Mouse (Mus musculus): ENCODE measurements at regions not wholly inside any gene's neighbourhood (a gene's known extent, or its start where the extent isn't known, plus 50 kb on each side); places are given as distances from the start of the nearest gene placed in this dataset.

DNA sequence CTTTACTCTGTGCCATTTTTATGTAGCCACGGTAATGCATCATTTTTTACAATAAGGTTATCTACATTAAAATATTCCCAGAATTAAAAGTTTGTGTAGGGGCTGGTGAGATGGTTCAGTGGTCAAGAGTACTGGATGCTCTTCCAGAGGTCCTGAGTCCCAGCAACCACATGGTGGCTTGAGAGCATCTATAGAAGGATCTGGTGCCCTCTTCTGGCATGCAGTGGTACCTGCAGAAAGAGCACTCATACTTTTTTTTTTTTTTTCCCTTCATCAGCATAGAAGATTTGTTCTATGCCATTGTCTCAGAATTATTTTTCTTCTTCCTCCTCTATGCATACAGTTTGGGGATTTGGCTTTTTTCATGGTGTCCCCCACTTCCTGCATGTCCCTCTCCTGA lies 84.9 kb upstream of the Prkcq start:
- ATAC-seq (replicated peaks; ENCODE audit: low read depth, poor library complexity, severe bottlenecking): peak; percentile 87

DNA sequence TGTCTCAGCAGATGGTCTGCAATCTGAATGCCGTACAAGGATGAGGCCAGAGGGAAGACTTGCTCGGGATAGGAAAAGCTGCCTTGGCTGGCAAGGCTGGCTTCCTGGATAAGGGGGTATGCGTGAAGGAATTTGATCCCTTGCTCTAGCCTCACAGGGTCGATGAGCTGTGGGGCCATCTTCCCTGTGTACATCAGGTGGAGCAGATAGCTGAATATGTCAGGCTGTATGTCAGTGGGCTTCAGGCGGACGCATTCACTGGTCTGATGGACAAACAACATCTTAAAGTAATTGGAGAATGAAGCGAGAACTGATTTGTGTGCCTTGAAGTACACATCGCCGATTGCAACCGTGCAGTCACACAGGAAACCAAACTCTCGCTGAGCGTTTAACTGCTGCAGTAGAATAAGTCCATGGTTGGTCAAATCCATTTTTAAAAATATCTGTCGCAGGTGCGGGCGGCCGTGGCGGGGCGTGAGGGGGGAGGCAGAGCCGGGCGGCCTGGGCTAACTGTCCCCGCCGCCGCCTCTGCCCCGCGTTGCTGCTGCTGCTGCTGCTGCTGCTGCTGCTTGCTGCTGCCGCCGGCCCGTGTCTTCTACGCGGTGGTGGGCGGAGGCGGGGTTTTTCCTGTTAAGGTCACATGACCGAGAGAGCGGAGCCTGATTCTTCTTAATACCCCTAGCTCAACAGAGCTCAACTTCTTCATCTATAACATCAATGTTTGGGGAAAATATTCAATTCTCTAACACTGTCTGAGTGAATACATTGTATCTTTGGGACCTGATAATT lies 71.9 kb upstream of the Prkcq start:
- ATAC-seq (replicated peaks; ENCODE audit: low read depth, poor library complexity, severe bottlenecking): peak; percentile 65

DNA sequence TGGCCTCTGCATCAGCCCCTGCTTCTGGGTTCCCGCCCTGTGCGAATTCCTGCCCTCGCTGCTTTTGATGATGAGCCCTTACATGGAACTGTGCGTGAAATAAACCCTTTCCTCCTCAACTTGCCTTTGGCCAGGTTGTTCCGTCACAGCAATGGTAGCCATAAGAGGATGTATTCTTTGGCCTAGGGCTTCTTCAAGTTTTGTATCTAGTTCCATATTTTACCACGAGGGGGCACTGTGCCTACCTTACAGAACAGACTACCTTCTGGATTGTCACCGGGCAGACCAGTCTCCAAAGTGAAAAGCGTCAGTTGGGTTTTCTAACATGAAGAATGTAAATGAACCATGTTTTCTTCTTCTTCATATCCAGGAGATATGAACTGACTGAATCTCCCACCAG lies 58.7 kb upstream of the Prkcq start:
- ATAC-seq (replicated peaks; ENCODE audit: low read depth, poor library complexity, severe bottlenecking): peak; percentile 86

DNA sequence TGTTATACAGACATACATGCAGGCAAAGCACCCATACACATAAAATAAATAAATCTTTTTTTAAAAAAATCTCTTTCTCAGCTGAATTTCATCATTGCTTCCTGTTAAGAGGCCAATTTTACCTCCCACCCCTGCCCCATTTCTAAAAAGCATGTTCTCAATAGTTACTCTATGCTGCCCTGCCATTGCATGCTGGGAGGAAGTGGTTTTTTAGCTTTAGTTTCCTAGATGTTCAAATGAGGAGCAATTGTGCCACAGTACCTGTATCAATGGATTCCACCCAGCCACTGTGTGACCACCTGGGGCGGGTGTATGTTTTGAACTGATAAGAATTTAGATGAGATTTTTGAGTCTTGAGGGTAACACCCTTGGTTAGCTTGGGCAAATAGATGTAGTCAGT lies 53.3 kb upstream of the Prkcq start:
- ATAC-seq (replicated peaks; ENCODE audit: low read depth, poor library complexity, severe bottlenecking): peak; percentile 50; the same call in 1 of the 2 replicates

DNA sequence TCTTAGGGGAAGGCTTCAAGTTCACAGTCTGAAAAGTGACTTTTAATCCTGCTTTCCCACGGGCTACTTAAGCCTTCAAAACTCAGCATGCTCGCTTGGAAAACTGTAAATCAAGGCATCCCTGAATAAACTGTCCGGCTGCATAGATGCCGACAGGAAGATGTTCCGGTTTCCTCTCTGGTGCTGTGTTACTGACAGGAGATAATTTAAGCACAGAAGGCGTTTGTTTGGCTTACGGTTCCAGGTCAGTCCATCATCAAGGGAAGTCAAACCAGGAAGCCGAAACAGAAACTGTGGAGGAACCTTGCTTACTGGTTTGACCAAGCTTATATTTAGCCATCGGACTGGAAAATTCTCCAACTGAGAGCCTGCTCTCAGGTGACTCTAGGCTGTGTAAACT lies 52.6 kb upstream of the Prkcq start:
- no peak for ATAC-seq (replicated peaks; ENCODE audit: low read depth, poor library complexity, severe bottlenecking)

Data from common myeloid progenitor, adult 5-6 weeks (primary cell).